In the genomic region with DNA sequence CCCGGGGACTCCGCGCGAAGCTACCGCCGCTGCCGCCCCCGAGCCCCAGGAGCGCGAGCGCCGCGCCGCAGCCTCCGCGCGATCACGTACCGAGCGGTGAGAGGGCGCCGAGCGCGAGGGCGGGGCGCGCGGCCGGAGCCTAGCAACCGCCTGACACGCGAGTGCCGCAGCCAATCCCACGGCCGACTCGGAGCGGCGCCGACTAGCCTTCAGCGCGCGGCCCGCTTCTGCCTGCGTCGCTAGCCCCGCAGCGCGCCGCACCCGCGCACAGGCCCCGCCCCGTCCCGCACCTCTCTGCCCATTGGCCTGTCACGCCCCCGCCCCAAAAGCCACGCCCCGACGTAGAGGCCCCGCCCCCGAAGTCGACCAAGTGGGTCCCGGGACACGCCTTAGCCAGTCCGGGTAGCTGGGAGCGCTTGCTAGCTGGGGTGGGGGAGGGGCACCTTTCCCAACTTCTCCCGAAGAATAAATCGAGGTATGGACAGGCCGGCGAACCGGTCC, we compare ENCODE assay signal across 8 mouse cellular contexts. TPM values are rescaled to one million over a fixed set of nuclear protein-coding genes. Genes with fewer than 3 reads are reported as not detected.
DNase-seq lines count a peak whose midpoint lies in the region; ATAC-seq and TF ChIP-seq lines count a peak whose summit lies in the region.

A gene (minus strand): TSS at position 269 of the 501 bp plus-strand sequence.

- TF ChIP-seq EP300 in ES-Bruce4 (IDR thresholded peaks at IDR 0.05; ENCODE audit: insufficient read depth, low read depth, low read length) = no peak

- peak within 1 kb of the TSS; percentile 99 for H3K27ac ChIP-seq in ES-Bruce4 (ENCODE audit: insufficient read depth, low read length)
- peak within 1 kb of the TSS; percentile 90 for H3K27ac ChIP-seq in forebrain, embryonic 14.5 days (ENCODE audit: low read depth, low read length)
- peak within 1 kb of the TSS; percentile 92 for H3K27ac ChIP-seq in neural tube, embryonic 15.5 days (replicated peaks)

- H3K4me3 ChIP-seq in ES-Bruce4 (ENCODE audit: low read depth, low read length) = peak within 1 kb of the TSS; percentile 73
- peak within 1 kb of the TSS; percentile 96 for H3K4me3 ChIP-seq in forebrain, embryonic 14.5 days (ENCODE audit: low read depth, low read length)
- peak within 1 kb of the TSS; percentile 99 for H3K4me3 ChIP-seq in neural tube, embryonic 15.5 days (replicated peaks)

- no peak for TF ChIP-seq CTCF in ES-Bruce4 (IDR thresholded peaks at IDR 0.05; ENCODE audit: low read depth, low read length)

- WGBS in forebrain, embryonic 14.5 days = under 1% methylated on average over 68 of the region's 71 CpGs
- WGBS in neural tube, embryonic 15.5 days = under 1% methylated on average over 60 of the region's 71 CpGs

- intact Hi-C loops in heart, postnatal 14 days (cut with DNase I) = loop anchor here (2.0 to 5.0 kb wide), 2 partner anchors 17 to 51 kb away; no protein-coding TSS in a partner anchor

- H3K27me3 ChIP-seq in ES-Bruce4 (ENCODE audit: control insufficient read depth, insufficient read depth, low read length, poor library complexity, severe bottlenecking) = no peaks in the 10 kb centered on the region
- no peaks in the 10 kb centered on the region for H3K27me3 ChIP-seq in forebrain, embryonic 14.5 days (replicated peaks; ENCODE audit: control insufficient read depth, insufficient read depth, low read length)
- H3K27me3 ChIP-seq in neural tube, embryonic 15.5 days (replicated peaks) = no peaks in the 10 kb centered on the region

- peak; percentile 97 for ATAC-seq in cerebellum, adult (ENCODE audit: insufficient number of reproducible peaks, low FRiP score, low TSS enrichment)
- ATAC-seq in forebrain, embryonic 14.5 days = peak; percentile 99
- ATAC-seq in neural tube, embryonic 15.5 days (ENCODE audit: low FRiP score) = peak; percentile 99

- no peaks in the 10 kb centered on the region for H3K36me3 ChIP-seq in ES-Bruce4 (ENCODE audit: control insufficient read depth, insufficient read depth, low read length, poor library complexity, severe bottlenecking)
- 0 out of 2 replicates have a peak, but pooled peaks cover 3% of the 10 kb centered on the region for H3K36me3 ChIP-seq in forebrain, embryonic 14.5 days (ENCODE audit: control insufficient read depth, insufficient read depth, low read length)
- H3K36me3 ChIP-seq in neural tube, embryonic 15.5 days = no peaks in the 10 kb centered on the region

- H3K4me2 ChIP-seq in forebrain, embryonic 14.5 days (ENCODE audit: low read length) = peak within 1 kb of the TSS; percentile 82
- peak within 1 kb of the TSS; percentile 68 for H3K4me2 ChIP-seq in neural tube, embryonic 15.5 days

- TF ChIP-seq POLR2A in ES-Bruce4 (IDR thresholded peaks at IDR 0.05; ENCODE audit: insufficient read depth, low read length) = peak; percentile 25

- peaks cover 9% of the 10 kb centered on the region for H3K4me1 ChIP-seq in ES-Bruce4 (ENCODE audit: control insufficient read depth, insufficient read depth, low read length)
- peaks cover 19% of the 10 kb centered on the region for H3K4me1 ChIP-seq in forebrain, embryonic 14.5 days (ENCODE audit: control insufficient read depth, insufficient read depth, low read length)
- H3K4me1 ChIP-seq in neural tube, embryonic 15.5 days = peaks cover 30% of the 10 kb centered on the region

- H3K9me3 ChIP-seq in ES-Bruce4 (replicated peaks; ENCODE audit: control insufficient read depth, insufficient read depth, low read length, poor library complexity, severe bottlenecking) = no peaks in the 10 kb centered on the region
- no peaks in the 10 kb centered on the region for H3K9me3 ChIP-seq in forebrain, embryonic 14.5 days (replicated peaks; ENCODE audit: control insufficient read depth, low read length)
- H3K9me3 ChIP-seq in neural tube, embryonic 15.5 days (replicated peaks) = no peaks in the 10 kb centered on the region

- peak within 1 kb of the TSS; percentile 91 for H3K9ac ChIP-seq in ES-Bruce4 (ENCODE audit: low read depth, poor library complexity, severe bottlenecking)
- peak within 1 kb of the TSS; percentile 91 for H3K9ac ChIP-seq in forebrain, embryonic 14.5 days (ENCODE audit: low read length)
- H3K9ac ChIP-seq in neural tube, embryonic 15.5 days (replicated peaks) = peak within 1 kb of the TSS; percentile 95

- DNase-seq in forebrain, embryonic 14.5 days (ENCODE audit: low spot score) = peak; percentile 98
- DNase-seq in heart, postnatal 14 days = peak; percentile 99 to 100
- peak; percentile 98 for DNase-seq in layer of hippocampus, adult 11-12 months (ENCODE audit: low spot score)
- peak; percentile 98 to 100 for DNase-seq in lung, adult 18-20 months
- peak; percentile 99 for DNase-seq in testis, postnatal 14 days (ENCODE audit: low spot score)

RNA-seq across cellular contexts. Expression of the gene that starts here (rescaled TPM):
- polyA plus RNA-seq in ES-Bruce4 (2011; ENCODE audit: insufficient read depth, insufficient read length, low read depth, missing spikeins) = 116 and 124 TPM in 2 replicates
- 42.0 and 49.6 TPM in 2 replicates for polyA plus RNA-seq in forebrain, embryonic 14.5 days (2014; fragmentation: Nextera tagmentation; extraction: Ambion mirVana)
- total RNA-seq in heart, postnatal 14 days (2021) = 100 to 1,000 TPM; 362 to 379 TPM
- polyA plus RNA-seq in neural tube, embryonic 15.5 days (2015; fragmentation: Nextera tagmentation; extraction: Ambion mirVana) = 64.0 and 70.4 TPM in 2 replicates

Comparison
In these comparisons a context has a peak if more than half of its experiments do, and no peak if none do; other contexts are left out.
1. Peak in every context shown above with its lines: DNase-seq, ATAC-seq, H3K4me3 ChIP-seq and H3K27ac ChIP-seq.